Mouse (Mus musculus) A20 (cell line): ENCODE measurements around the gene Bmpr1b.

Source experiments
- DNase-seq: peaks from one replicate; pipeline ENCODE4 v3.0.0-alpha.2; 2011; ENCODE audit warnings: low read depth, low spot score

The Bmpr1b gene

GRCm38 (mm10) chr3:142114190-142114589, 55.0 kb downstream of the Bmpr1b start:
- DNase-seq: no peak

GRCm38 (mm10) chr3:142113208-142113607, 56.0 kb downstream of the Bmpr1b start:
- no peak for DNase-seq

GRCm38 (mm10) chr3:142106227-142106626, 63.0 kb downstream of the Bmpr1b start:
- DNase-seq: no peak

- DNase-seq: no peak
Observed at GRCm38 (mm10) chr3:142104027-142104805, 65.0 kb downstream of the Bmpr1b start.

- DNase-seq: no peak
Observed at GRCm38 (mm10) chr3:142103622-142104021, 65.6 kb downstream of the Bmpr1b start.

GRCm38 (mm10) chr3:142099151-142099550, 70.1 kb downstream of the Bmpr1b start:
- no peak for DNase-seq

GRCm38 (mm10) chr3:142094049-142094448, 75.2 kb downstream of the Bmpr1b start:
- DNase-seq: no peak

- DNase-seq: no peak
Observed at GRCm38 (mm10) chr3:142089684-142090083, 79.5 kb downstream of the Bmpr1b start.

GRCm38 (mm10) chr3:142085938-142086337, 83.3 kb downstream of the Bmpr1b start:
- DNase-seq: no peak

- no peak for DNase-seq
Observed at GRCm38 (mm10) chr3:142084091-142084490, 85.1 kb downstream of the Bmpr1b start.

GRCm38 (mm10) chr3:142077723-142078302, 91.4 kb downstream of the Bmpr1b start:
- DNase-seq: no peak

- DNase-seq: no peak
Observed at GRCm38 (mm10) chr3:142071601-142072000, 97.6 kb downstream of the Bmpr1b start.

- DNase-seq: peak; percentile 23
Observed at GRCm38 (mm10) chr3:142066792-142067346, 102.4 kb downstream of the Bmpr1b start.

- no peak for DNase-seq
Observed at GRCm38 (mm10) chr3:142065111-142065510, 104.1 kb downstream of the Bmpr1b start.

- DNase-seq: peak; percentile 7
Observed at GRCm38 (mm10) chr3:142063536-142064226, 105.5 kb downstream of the Bmpr1b start.

- DNase-seq: no peak
Observed at GRCm38 (mm10) chr3:142061267-142061666, 108.0 kb downstream of the Bmpr1b start.

- DNase-seq: no peak
Observed at GRCm38 (mm10) chr3:142059890-142060289, 109.3 kb downstream of the Bmpr1b start.

- no peak for DNase-seq
Observed at GRCm38 (mm10) chr3:142050681-142051080, 118.5 kb downstream of the Bmpr1b start.

- no peak for DNase-seq
Observed at GRCm38 (mm10) chr3:142049610-142050009, 119.6 kb downstream of the Bmpr1b start.

- DNase-seq: no peak
Observed at GRCm38 (mm10) chr3:142049093-142049492, 120.1 kb downstream of the Bmpr1b start.

- DNase-seq: no peak
Observed at GRCm38 (mm10) chr3:142048493-142048892, 120.7 kb downstream of the Bmpr1b start.

- DNase-seq: peak; percentile 43
Observed at GRCm38 (mm10) chr3:142043463-142043862, 125.8 kb downstream of the Bmpr1b start.
